Mouse (Mus musculus): ENCODE measurements around the gene Hist1h2an. TPM values are rescaled to one million over a fixed set of nuclear protein-coding genes. Genes with fewer than 3 reads are reported as not detected.
A peak's percentile ranks its signal among the peaks of the same experiment; 100 is the strongest.
"Not testable (repeated sequence)": the region's sequence is repeated elsewhere in the genome, so short reads cannot be mapped to it uniquely, and the experiment has no call there.

The Hist1h2an gene
- polyA plus RNA-seq, 1 experiment from 2014 or later = 11.7 TPM

- H3K4me3 ChIP-seq = peak within 1 kb of the TSS; percentile 76
- no peaks in the 10 kb centered on the region for H3K9me3 ChIP-seq (replicated peaks)
- WGBS = under 1% methylated on average over 44 of the region's 44 CpGs
- no peaks in the 10 kb centered on the region for H3K36me3 ChIP-seq
- H3K27ac ChIP-seq (replicated peaks) = peak within 1 kb of the TSS; percentile 97
- H3K4me1 ChIP-seq = peaks cover 46% of the 10 kb centered on the region
- no peaks in the 10 kb centered on the region for H3K27me3 ChIP-seq (ENCODE audit: low read depth, poor library complexity, severe bottlenecking)
- DNase-seq (ENCODE audit: low spot score) = peak; percentile 82
Observed at GRCm38 (mm10) chr13:21779767-21780731, 7.0 kb downstream of the Hist1h2an start, which contains the start of gene Hist1h1b. Gene Hist1h1b (minus strand): TSS chr13:21780625.

- Histone ChIP-seq H3K4me3 (peak overlapping the region; percentile 76), H3K36me3 (peaks cover 2% of the 10 kb centered on the region; the same call in 1 of the 2 replicates), H3K27ac (replicated peaks) (peak overlapping the region; percentile 97), H3K4me1 (peaks cover 41% of the 10 kb centered on the region), H3K9me3 (replicated peaks) (no peaks in the 10 kb centered on the region), H3K27me3 (ENCODE audit: low read depth, poor library complexity, severe bottlenecking) (no peaks in the 10 kb centered on the region)
- 8% methylated on average over 33 of the region's 33 CpGs for WGBS
- DNase-seq (ENCODE audit: low spot score) = peak; percentile 73
Observed at GRCm38 (mm10) chr13:21778814-21779766, 7.9 kb downstream of the Hist1h2an start.

GRCm38 (mm10) chr13:21755707-21756106 lies 31.3 kb downstream of the Hist1h2an start:
- H3K27me3 ChIP-seq (ENCODE audit: low read depth, poor library complexity, severe bottlenecking) = no peaks in the 10 kb centered on the region
- WGBS = 80% methylated on average over 1 of the region's 1 CpGs
- no peaks in the 10 kb centered on the region for H3K9me3 ChIP-seq (replicated peaks)
- no peak for DNase-seq (ENCODE audit: low spot score)
- peak overlapping the region; percentile 59 for H3K4me3 ChIP-seq
- H3K36me3 ChIP-seq = no peaks in the 10 kb centered on the region
- H3K4me1 ChIP-seq = peaks cover 40% of the 10 kb centered on the region
- H3K27ac ChIP-seq (replicated peaks) = peak overlapping the region; percentile 86

- WGBS = 2% methylated on average over 11 of the region's 26 CpGs
Observed at GRCm38 (mm10) chr13:21754294-21755001, 32.6 kb downstream of the Hist1h2an start.

GRCm38 (mm10) chr13:21753524-21754285 lies 33.3 kb downstream of the Hist1h2an start, which contains the start of the genes Hist1h2ak and Hist1h2bn:
Gene Hist1h2ak (minus strand): TSS chr13:21753827.
Gene Hist1h2bn (plus strand): TSS chr13:21754123.
- peak within 1 kb of the TSS; percentile 59 for H3K4me3 ChIP-seq
- H3K27ac ChIP-seq (replicated peaks) = peak within 1 kb of the TSS; percentile 91
- not testable (repeated sequence) for H3K27me3 ChIP-seq (ENCODE audit: low read depth, poor library complexity, severe bottlenecking); H3K9me3 ChIP-seq (replicated peaks); H3K36me3 ChIP-seq
- peak; percentile 80 for DNase-seq (ENCODE audit: low spot score)
- H3K4me1 ChIP-seq = peaks cover 49% of the 10 kb centered on the region
- 0% methylated on average over 39 of the region's 50 CpGs for WGBS

More at GRCm38 (mm10) chr13:21754294-21755001, 32.6 kb downstream of the Hist1h2an start:
- DNase-seq (ENCODE audit: low spot score) = peak; percentile 47
- H3K27me3 ChIP-seq (ENCODE audit: low read depth, poor library complexity, severe bottlenecking); H3K9me3 ChIP-seq (replicated peaks); H3K36me3 ChIP-seq: not testable (repeated sequence)
- Histone ChIP-seq H3K4me1 (peaks cover 42% of the 10 kb centered on the region), H3K27ac (replicated peaks) (peak overlapping the region; percentile 91), H3K4me3 (peak overlapping the region; percentile 59)

- H3K36me3 ChIP-seq = no peaks in the 10 kb centered on the region
- peak overlapping the region; percentile 58 for H3K4me3 ChIP-seq
- WGBS = 5% methylated on average over 10 of the region's 10 CpGs
- peaks cover 54% of the 10 kb centered on the region for H3K4me1 ChIP-seq
- no peaks in the 10 kb centered on the region for H3K9me3 ChIP-seq (replicated peaks)
- H3K27ac ChIP-seq (replicated peaks) = peak overlapping the region; percentile 91
- DNase-seq (ENCODE audit: low spot score) = no peak
- no peaks in the 10 kb centered on the region for H3K27me3 ChIP-seq (ENCODE audit: low read depth, poor library complexity, severe bottlenecking)
Observed at GRCm38 (mm10) chr13:21753051-21753523, 33.9 kb downstream of the Hist1h2an start.

- DNase-seq (ENCODE audit: low spot score) = peak; percentile 33
- Histone ChIP-seq H3K4me3 (peak overlapping the region; percentile 58), H3K4me1 (peaks cover 59% of the 10 kb centered on the region), H3K27ac (replicated peaks) (peak overlapping the region; percentile 91), H3K27me3 (ENCODE audit: low read depth, poor library complexity, severe bottlenecking) (no peaks in the 10 kb centered on the region), H3K36me3 (no peaks in the 10 kb centered on the region), H3K9me3 (replicated peaks) (no peaks in the 10 kb centered on the region)
- 50% methylated on average over 3 of the region's 3 CpGs for WGBS
Observed at GRCm38 (mm10) chr13:21752356-21752755, 34.7 kb downstream of the Hist1h2an start.

GRCm38 (mm10) chr13:21751827-21752226 lies 35.2 kb downstream of the Hist1h2an start:
- H3K36me3 ChIP-seq = no peaks in the 10 kb centered on the region
- DNase-seq (ENCODE audit: low spot score) = peak; percentile 20
- H3K9me3 ChIP-seq (replicated peaks) = no peaks in the 10 kb centered on the region
- peak overlapping the region; percentile 91 for H3K27ac ChIP-seq (replicated peaks)
- peak overlapping the region; percentile 58; the same call in 1 of the 2 replicates for H3K4me3 ChIP-seq
- H3K4me1 ChIP-seq = peaks cover 60% of the 10 kb centered on the region
- H3K27me3 ChIP-seq (ENCODE audit: low read depth, poor library complexity, severe bottlenecking) = no peaks in the 10 kb centered on the region
- 78% methylated on average over 3 of the region's 3 CpGs for WGBS

- no peak for DNase-seq (ENCODE audit: low spot score)
Observed at GRCm38 (mm10) chr13:21751417-21751816, 35.6 kb downstream of the Hist1h2an start.

GRCm38 (mm10) chr13:21750159-21751017 lies 36.6 kb downstream of the Hist1h2an start, which contains the start of gene Hist1h4k:
Gene Hist1h4k (minus strand): TSS chr13:21750505.
- H3K27me3 ChIP-seq (ENCODE audit: low read depth, poor library complexity, severe bottlenecking); H3K9me3 ChIP-seq (replicated peaks); H3K36me3 ChIP-seq: not testable (repeated sequence)
- peak; percentile 94 for DNase-seq (ENCODE audit: low spot score)
- Histone ChIP-seq H3K4me1 (peaks cover 53% of the 10 kb centered on the region), H3K4me3 (peak within 1 kb of the TSS; percentile 61), H3K27ac (replicated peaks) (peak within 1 kb of the TSS; percentile 91)
- under 1% methylated on average over 49 of the region's 56 CpGs for WGBS

More at GRCm38 (mm10) chr13:21751417-21751816, 35.6 kb downstream of the Hist1h2an start:
- Histone ChIP-seq H3K27ac (replicated peaks) (peak overlapping the region; percentile 91), H3K4me3 (no peak overlapping the region), H3K36me3 (no peaks in the 10 kb centered on the region), H3K9me3 (replicated peaks) (no peaks in the 10 kb centered on the region), H3K4me1 (peaks cover 60% of the 10 kb centered on the region), H3K27me3 (ENCODE audit: low read depth, poor library complexity, severe bottlenecking) (no peaks in the 10 kb centered on the region)

All from midbrain, embryonic 10.5 days (tissue).